Mouse (Mus musculus) B cell, adult 67 days (primary cell): ENCODE data around the gene Olfr1495. TPM values are rescaled to one million over a fixed set of nuclear protein-coding genes. Genes with fewer than 3 reads are reported as not detected.

Experiments
- total RNA-seq, 2 experiments: library from RNA; stranded (reverse); gene quantifications; 4 replicates each; pipeline ENCODE4 v1.2.4; 2023

Gene Olfr1495
- not detected for total RNA-seq

DNA sequence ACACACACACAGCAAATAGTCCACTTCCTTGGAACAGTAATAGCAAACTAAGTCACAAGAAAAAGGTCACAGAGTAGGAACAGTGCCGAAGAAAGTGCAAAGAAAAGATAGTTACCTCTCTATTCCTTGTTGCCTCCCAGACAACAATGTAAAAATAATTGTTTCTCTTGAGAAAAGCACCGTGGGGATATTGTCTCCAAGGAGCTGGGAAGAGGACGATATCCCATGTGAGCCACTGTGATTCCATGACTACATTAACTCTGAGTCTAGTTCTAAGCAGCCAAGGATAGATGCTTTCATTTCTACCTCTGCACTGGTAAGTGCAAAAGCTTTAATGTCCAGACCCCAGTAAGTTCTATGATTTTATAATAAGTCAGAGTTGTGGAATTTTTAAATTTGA is at the start of gene Olfr1495:
TSS of gene Olfr1495 (plus strand) at position 301 of the 400 bp plus-strand sequence.

DNA sequence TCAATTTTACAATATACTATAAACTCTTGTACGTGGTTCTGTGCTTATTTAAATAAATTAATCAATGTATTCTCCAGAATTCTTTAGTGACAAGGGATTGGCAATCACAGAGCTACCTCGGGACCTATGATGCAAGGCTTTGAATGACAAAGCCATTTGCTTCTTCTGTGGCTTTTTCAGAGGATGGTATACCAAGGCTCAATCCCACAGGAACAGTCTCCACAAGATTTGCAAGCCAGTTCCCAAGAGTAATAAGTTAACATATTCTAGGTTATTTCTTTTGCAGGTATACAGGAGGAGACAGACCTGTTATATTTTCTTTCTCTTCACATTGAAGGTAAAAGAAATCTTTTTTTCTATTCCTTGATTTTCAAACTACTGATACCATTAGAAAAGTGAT is 41.4 kb upstream of the Olfr1495 start, which contains the start of gene Olfr1493-ps1:
TSS of gene Olfr1493-ps1 (plus strand) at position 301 of the 400 bp plus-strand sequence.

DNA sequence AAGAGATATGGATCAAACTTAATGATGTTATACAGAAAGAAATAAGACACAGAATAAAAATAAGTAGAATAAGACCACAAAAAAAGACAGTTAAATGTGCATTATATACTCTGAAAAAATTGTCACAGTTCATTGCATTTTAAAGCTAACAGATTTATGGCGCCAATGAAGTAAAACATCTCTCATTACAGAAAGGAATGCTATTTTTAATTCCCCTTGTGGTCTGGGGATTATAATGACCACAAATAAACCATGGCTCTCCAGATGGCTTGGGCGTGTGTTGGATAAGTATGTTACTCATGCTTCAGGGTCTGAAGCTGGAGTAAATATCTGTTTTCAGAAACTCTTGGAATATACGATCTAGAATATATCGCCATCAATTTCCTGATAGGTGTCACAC is 25.0 kb upstream of the Olfr1495 start, which contains the start of gene Olfr1494:
TSS of gene Olfr1494 (plus strand) at position 301 of the 400 bp plus-strand sequence.

DNA sequence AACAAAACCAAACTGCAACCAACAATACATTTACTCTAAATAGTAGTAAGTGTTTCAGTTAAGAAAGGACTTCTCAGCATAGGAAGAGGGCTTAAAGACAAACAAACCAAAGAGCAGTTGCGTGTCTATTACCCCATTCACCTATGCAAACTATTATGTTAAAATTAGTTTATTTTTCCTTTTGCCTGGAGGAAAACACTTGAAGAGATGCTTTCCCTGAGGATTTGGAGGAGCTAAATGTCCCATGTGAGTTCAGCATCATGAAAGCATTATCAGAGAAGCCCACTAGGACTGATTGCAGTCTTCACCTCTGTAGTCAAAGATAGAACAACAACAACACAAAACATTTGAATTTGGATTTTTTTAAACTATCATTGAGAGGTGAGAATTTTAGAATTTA is 13.2 kb downstream of the Olfr1495 start, which contains the start of gene Olfr1496:
TSS of gene Olfr1496 (plus strand) at position 301 of the 400 bp plus-strand sequence.

DNA sequence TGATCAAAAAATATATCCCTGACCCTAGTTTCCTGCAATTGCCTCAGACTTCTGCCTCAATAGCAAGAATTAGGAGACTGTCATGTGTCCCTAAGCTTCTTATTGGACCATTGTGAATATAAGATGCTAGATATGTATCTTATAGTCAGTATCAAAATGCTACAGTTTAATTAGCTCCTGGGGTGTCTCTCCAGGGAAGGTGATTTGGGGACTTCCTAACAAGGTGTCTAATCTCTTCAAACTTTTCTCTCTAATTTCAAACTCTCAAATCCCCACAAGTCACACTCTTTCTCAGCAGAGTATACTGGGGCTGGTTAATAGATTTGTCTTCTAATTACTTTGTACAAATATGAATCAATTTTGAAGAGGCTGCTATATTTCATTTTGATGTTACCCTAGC is 33.7 kb downstream of the Olfr1495 start, which contains the start of gene Olfr1497:
TSS of gene Olfr1497 (minus strand) at position 101 of the 400 bp plus-strand sequence.

DNA sequence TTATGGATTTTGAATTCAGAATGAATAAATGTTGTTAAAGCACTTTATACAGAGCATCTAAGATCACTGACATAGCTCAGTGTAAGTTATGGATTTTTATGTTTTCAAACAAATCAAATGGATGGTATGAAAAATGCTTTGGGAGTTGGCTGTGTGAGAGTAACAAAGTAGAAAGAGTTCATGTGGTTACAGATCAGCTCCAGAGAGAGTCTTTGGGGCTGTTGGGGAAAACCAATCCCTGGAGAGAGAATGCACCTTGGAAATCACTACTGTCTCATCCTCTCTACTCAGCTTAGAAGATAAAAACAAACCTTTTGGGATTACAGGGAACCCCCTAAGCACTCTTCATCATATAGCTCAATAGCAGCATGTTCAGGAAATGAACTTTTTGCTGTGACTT is 54.9 kb downstream of the Olfr1495 start, which contains the start of gene Olfr1499:
TSS of gene Olfr1499 (minus strand) at position 101 of the 400 bp plus-strand sequence.

Other genes starting within 250 kb of the Olfr1495 start
- gene Olfr1480, start 236.7 kb upstream of the Olfr1495 start, total RNA-seq = not detected
- gene Olfr1484, start 181.1 kb upstream of the Olfr1495 start, total RNA-seq = not detected
- not detected for gene Olfr1487, start 147.2 kb upstream of the Olfr1495 start, total RNA-seq
- gene Olfr1489, start 133.0 kb upstream of the Olfr1495 start, total RNA-seq = not detected
- gene Olfr1490, start 113.5 kb upstream of the Olfr1495 start, total RNA-seq = not detected
- gene Olfr1491, start 67.3 kb upstream of the Olfr1495 start, total RNA-seq = not detected
- not detected for gene Olfr1493-ps1, start 41.3 kb upstream of the Olfr1495 start, total RNA-seq
- gene Olfr1494, start 24.9 kb upstream of the Olfr1495 start, total RNA-seq = not detected
- not detected for gene Olfr1496, start 13.3 kb downstream of the Olfr1495 start, total RNA-seq
- gene Olfr1497, start 33.6 kb downstream of the Olfr1495 start, total RNA-seq = not detected
- not detected for gene Olfr1499, start 54.8 kb downstream of the Olfr1495 start, total RNA-seq
- gene Olfr1500, start 65.9 kb downstream of the Olfr1495 start, total RNA-seq = not detected
- gene Olfr1501, start 86.1 kb downstream of the Olfr1495 start, total RNA-seq = not detected
- not detected for gene Olfr1502, start 97.2 kb downstream of the Olfr1495 start, total RNA-seq
- gene Olfr1504, start 133.3 kb downstream of the Olfr1495 start, total RNA-seq = not detected
- gene Olfr1505, start 148.9 kb downstream of the Olfr1495 start, total RNA-seq = not detected